Mouse (Mus musculus) liver, adult 2 months (tissue): ENCODE results near the gene Vsig2. TPM values are rescaled to one million over a fixed set of nuclear protein-coding genes. Genes with fewer than 3 reads are reported as not detected.

Experiments
- DNase-seq: peaks from one replicate; pipeline ENCODE4 v3.0.0-alpha.2; 2011; ENCODE audit warnings: low read depth, low spot score; ENCODE audit errors: extremely low read depth
- H3K27ac ChIP-seq: fragments of 200-500 bp; replicated peaks from 2 replicates; pipeline ENCODE4 v1.5.1; 2012; ENCODE audit warnings: low read depth, mild to moderate bottlenecking, control low read depth, inconsistent platforms, low read length; ENCODE audit not compliant: insufficient read depth
- H3K27me3 ChIP-seq: fragments of 200-500 bp; 2 replicates; pipeline ENCODE4 v1.6.1; 2012; ENCODE audit warnings: mild to moderate bottlenecking, moderate library complexity, low read length, inconsistent platforms; ENCODE audit not compliant: control insufficient read depth, insufficient read depth
- H3K36me3 ChIP-seq: fragments of 200-500 bp; 2 replicates; pipeline ENCODE4 v1.6.1; 2012; ENCODE audit warnings: low read length, inconsistent platforms; ENCODE audit not compliant: control insufficient read depth, insufficient read depth
- H3K4me1 ChIP-seq: fragments of 200-500 bp; 2 replicates; pipeline ENCODE4 v1.6.1; 2011; ENCODE audit warnings: low read length; ENCODE audit not compliant: control insufficient read depth, insufficient read depth
- H3K4me3 ChIP-seq: fragments of 200-500 bp; 2 replicates; pipeline ENCODE4 v1.5.1; 2011; ENCODE audit warnings: low read depth, mild to moderate bottlenecking, control low read depth, low read length, moderate library complexity; ENCODE audit not compliant: insufficient read depth
- H3K79me2 ChIP-seq: fragments of 200-500 bp; 2 replicates; pipeline ENCODE4 v1.6.1; 2012; ENCODE audit warnings: inconsistent platforms, mild to moderate bottlenecking, low read length, moderate library complexity; ENCODE audit not compliant: control insufficient read depth, insufficient read depth
- H3K9ac ChIP-seq: fragments of 200-500 bp; 2 replicates; pipeline ENCODE4 v1.6.1; 2012; ENCODE audit warnings: low read depth, mild to moderate bottlenecking, control low read depth, inconsistent platforms, low read length
- CTCF ChIP-seq: fragments of 200-500 bp; IDR thresholded peaks from 2 replicates; pipeline ENCODE4 v1.5.1; 2011; ENCODE audit warnings: low read depth, low read length, control low read depth
- POLR2A ChIP-seq: fragments of 200-500 bp; IDR thresholded peaks from 2 replicates; pipeline ENCODE4 v1.6.1; 2011; ENCODE audit warnings: low read length, control low read depth; ENCODE audit not compliant: insufficient read depth; ENCODE audit errors: extremely low read depth
- WGBS: fragments of 180-500 bp; shearing (Covaris S2); methylation state at CpG from one replicate; pipeline ENCODE4 v1.1.7; 2018; 5-methylcytosine and 5-hydroxymethylcytosine counted together
- polyA plus RNA-seq: library from polyadenylated mRNA; depleted of rRNA; stranded (reverse); fragments of >200 nt; gene quantifications from 2 replicates; pipeline ENCODE4 v1.2.3, GENCODE M21; 2012; rRNA removed
- total RNA-seq: library from RNA; depleted of rRNA; stranded (reverse); fragments of >200 nt; gene quantifications from 2 replicates; pipeline ENCODE4 v1.2.3, GENCODE M21; 2014; rRNA removed

Gene Vsig2
- total RNA-seq (1.5 and 1.6 TPM in 2 replicates), polyA plus RNA-seq (0.78 and 1.5 TPM in 2 replicates)

DNA sequence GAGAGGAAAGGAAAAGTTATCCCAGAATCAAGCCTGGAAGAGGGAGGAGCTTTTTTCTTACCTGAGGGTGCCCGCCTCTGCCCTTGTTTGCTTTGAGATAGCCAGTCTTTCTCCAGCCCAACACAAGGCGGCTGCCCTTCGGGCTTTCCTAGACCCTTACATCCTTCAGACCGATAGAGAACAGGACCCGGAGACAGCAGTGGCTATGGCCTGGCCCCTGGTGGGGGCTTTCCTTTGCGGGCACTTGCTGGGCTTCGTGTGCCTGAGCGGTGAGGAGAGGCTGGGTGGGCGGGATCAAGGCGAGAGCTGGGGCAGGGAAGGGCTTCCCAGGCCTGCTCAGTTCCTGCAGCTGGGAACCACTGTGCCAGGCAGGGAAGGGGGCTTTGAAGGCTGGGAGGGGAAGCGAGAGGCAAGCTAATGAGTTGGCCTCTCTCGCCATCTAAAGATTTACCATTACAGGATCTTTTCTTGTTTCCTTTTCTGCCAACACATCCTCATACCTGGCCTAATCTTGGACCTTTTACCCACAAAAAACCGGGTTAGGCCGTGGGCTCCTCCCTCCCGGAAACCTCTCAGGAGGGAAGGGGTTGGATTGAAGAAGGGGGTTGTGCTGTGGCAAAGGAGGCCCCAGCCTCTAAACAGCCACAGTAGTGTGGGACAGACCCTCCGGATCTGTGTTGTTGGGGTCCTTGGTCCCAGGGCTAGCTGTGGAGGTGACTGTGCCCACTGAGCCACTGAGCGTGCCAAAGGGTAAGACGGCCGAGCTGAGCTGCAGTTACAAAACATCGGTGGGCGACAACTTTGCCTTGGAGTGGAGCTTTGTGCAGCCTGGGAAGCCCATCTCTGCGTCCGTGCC lies at the start of gene Vsig2:
Gene Vsig2 (plus strand): TSS at position 86 of the 856 bp plus-strand sequence.
- H3K4me3 ChIP-seq: no peak within 1 kb of the TSS
- no peak for TF ChIP-seq POLR2A
- no peak for TF ChIP-seq CTCF
- H3K27me3 ChIP-seq: no peaks in the 10 kb centered on the region
- no peak within 1 kb of the TSS for H3K27ac ChIP-seq
- H3K36me3 ChIP-seq: no peaks in the 10 kb centered on the region
- H3K9ac ChIP-seq: no peak within 1 kb of the TSS
- no peak for DNase-seq
- no peaks in the 10 kb centered on the region for H3K79me2 ChIP-seq
- H3K4me1 ChIP-seq: peaks cover 2% of the 10 kb centered on the region; the same call in 1 of the 2 replicates
- WGBS: 63% methylated on average over 23 of the region's 23 CpGs

DNA sequence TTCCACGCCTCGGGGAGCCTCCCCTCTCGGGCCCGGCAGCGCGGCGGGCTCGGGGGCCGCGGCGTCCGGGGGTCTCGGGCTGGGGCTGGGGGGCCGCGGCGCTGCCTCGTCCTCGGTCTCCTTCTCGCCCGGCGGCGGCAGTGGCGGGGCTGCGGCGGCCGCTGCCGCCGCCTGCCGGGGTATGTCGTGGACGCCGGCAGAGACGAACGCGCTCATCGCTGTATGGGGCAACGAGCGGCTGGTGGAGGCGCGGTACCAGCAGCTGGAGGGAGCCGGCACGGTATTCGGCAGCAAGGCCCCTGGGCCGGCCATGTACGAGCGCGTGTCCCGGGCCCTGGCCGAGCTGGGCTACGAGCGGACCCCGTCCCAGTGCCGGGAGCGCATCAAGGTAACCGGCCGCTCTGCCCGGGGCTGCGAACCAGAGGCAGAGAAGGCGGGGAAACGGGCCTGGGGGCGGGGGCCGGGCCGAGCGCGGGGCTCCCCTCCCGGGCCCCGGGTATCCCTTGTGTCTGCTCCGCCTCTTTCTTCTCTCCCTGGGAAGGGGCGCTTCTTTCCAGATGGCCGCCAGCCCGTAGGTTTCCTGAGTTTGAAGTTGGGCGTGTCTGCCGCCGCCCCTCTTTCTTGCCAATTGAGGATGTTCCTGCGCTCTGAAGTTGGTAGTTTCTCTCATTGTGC lies 49.5 kb upstream of the Vsig2 start:
- peaks cover 9% of the 10 kb centered on the region for H3K4me1 ChIP-seq
- DNase-seq: no peak
- H3K27ac ChIP-seq: no peak overlapping the region
- no peaks in the 10 kb centered on the region for H3K27me3 ChIP-seq
- no peaks in the 10 kb centered on the region for H3K36me3 ChIP-seq
- H3K9ac ChIP-seq: peak overlapping the region; percentile 83
- 2% methylated on average over 72 of the region's 75 CpGs for WGBS
- peaks cover 16% of the 10 kb centered on the region for H3K79me2 ChIP-seq
- TF ChIP-seq POLR2A: no peak
- TF ChIP-seq CTCF: no peak
- peak overlapping the region; percentile 93 for H3K4me3 ChIP-seq

DNA sequence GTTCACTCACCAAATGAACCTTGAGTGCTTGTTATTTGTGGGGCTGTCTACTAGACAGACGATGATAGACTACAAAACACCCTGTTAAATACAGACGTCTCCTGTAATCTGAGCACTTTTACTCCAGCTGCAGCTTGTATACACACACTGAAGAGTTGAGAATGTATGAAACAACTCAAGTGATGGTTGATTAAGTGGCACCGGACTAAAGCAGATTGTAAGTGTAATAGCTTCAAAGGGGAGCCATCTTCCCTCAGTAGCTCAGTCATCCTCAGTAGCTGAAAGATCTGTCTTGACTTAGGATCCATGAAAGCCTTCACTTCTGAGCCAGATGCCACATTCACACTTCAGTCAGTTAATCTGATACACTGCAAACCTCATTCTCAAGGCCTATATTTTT lies 43.3 kb upstream of the Vsig2 start:
- Histone ChIP-seq H3K79me2 (peaks cover 19% of the 10 kb centered on the region; the same call in 1 of the 2 replicates), H3K27me3 (no peaks in the 10 kb centered on the region), H3K9ac (no peak overlapping the region), H3K4me3 (no peak overlapping the region), H3K27ac (no peak overlapping the region), H3K36me3 (no peaks in the 10 kb centered on the region), H3K4me1 (no peaks in the 10 kb centered on the region; the same call in 1 of the 2 replicates)
- 87% methylated on average over 3 of the region's 3 CpGs for WGBS
- no peak for DNase-seq
- no peak for TF ChIP-seq POLR2A
- TF ChIP-seq CTCF: no peak

DNA sequence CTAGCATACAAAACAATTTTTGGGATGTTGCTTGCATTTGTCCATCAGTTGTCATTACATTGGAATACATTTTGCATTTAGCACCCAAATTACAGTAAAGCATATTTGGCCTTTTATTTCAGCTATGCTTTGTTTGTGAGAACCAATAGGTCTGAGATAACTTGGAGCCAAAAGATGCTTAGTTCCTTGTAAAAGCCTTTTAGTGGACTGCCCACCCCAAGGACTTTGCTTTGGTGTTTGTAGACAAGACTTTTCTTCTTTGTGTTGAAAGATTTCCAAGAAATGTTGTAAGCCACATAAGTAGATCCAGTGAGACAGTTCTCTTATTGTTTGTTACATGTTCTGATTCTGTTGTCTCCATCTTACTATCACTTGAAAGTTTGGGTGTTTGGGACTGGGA lies 42.7 kb upstream of the Vsig2 start:
- no peaks in the 10 kb centered on the region for H3K36me3 ChIP-seq
- TF ChIP-seq CTCF (no peak), POLR2A (no peak)
- H3K79me2 ChIP-seq: peaks cover 19% of the 10 kb centered on the region; the same call in 1 of the 2 replicates
- no peak overlapping the region for H3K9ac ChIP-seq
- no peak overlapping the region for H3K4me3 ChIP-seq
- H3K27me3 ChIP-seq: no peaks in the 10 kb centered on the region
- no peak overlapping the region for H3K27ac ChIP-seq
- no peak for DNase-seq
- H3K4me1 ChIP-seq: no peaks in the 10 kb centered on the region; the same call in 1 of the 2 replicates

DNA sequence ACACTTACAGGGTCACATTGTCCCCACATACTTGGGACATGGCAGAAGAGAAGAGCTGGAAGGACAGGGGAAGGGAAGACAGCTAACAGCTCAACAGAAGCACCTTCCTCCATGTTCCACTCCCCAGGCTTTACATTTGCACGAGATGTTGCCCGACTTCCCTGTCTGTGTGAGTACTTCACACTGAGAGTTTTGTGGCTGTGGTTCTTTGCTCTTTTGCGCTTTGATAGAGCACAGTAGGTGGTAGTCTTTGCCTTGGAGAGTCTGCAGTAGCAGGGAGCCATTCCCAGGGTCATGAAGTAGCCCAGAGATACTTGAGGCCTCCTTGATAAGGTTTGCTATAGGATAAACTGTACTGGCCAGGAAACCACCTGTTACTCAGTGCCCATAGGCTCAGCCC lies 38.9 kb upstream of the Vsig2 start:
- Histone ChIP-seq H3K9ac (no peak overlapping the region), H3K4me1 (no peaks in the 10 kb centered on the region; the same call in 1 of the 2 replicates), H3K36me3 (no peaks in the 10 kb centered on the region), H3K27me3 (no peaks in the 10 kb centered on the region), H3K79me2 (peaks cover 28% of the 10 kb centered on the region; the same call in 1 of the 2 replicates), H3K4me3 (no peak overlapping the region), H3K27ac (no peak overlapping the region)
- TF ChIP-seq POLR2A (no peak), CTCF (no peak)
- no peak for DNase-seq
- WGBS: 89% methylated on average over 3 of the region's 3 CpGs

DNA sequence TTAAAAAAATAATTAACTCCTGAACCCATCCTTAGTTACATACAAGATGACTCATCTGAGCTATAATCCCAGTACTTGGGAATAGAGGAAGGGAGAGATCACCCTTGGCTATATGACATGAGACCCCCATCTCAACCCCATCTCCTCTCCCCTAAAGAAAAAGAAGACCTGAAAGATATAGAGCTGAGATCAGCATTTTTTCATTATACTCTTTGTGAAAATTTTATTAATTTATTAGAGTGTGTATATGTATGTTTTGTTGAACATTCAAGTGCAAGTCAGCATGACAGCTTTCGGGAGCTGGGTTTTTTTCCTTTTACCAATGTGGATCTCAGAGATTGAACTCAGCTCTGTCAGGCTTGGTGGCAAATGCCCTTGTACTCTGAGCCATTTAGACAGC lies 37.9 kb upstream of the Vsig2 start:
- no peak for DNase-seq
- WGBS: 98% methylated on average over 1 of the region's 1 CpGs
- H3K4me3 ChIP-seq: no peak overlapping the region
- no peak overlapping the region for H3K9ac ChIP-seq
- H3K4me1 ChIP-seq: no peaks in the 10 kb centered on the region; the same call in 1 of the 2 replicates
- H3K27me3 ChIP-seq: no peaks in the 10 kb centered on the region
- no peaks in the 10 kb centered on the region for H3K36me3 ChIP-seq
- peaks cover 23% of the 10 kb centered on the region; the same call in 1 of the 2 replicates for H3K79me2 ChIP-seq
- no peak overlapping the region for H3K27ac ChIP-seq
- TF ChIP-seq POLR2A: no peak
